Mouse (Mus musculus) skeletal muscle tissue, adult 2 months (tissue): ENCODE data around the gene Macrod2.

Experiments used
- DNase-seq: peaks from one replicate; pipeline ENCODE4 v3.0.0-alpha.2; 2012; ENCODE audit warnings: low read depth, low spot score

The Macrod2 gene

GRCm38 (mm10) chr2:141617721-141618120 is 1222.6 kb downstream of the Macrod2 start:
- no peak for DNase-seq

- no peak for DNase-seq
These were observed 1223.1 kb downstream of the Macrod2 start for GRCm38 (mm10) chr2:141618257-141618656.

GRCm38 (mm10) chr2:141664051-141664450 is 1268.9 kb downstream of the Macrod2 start:
- no peak for DNase-seq

GRCm38 (mm10) chr2:141672814-141673213 is 1277.7 kb downstream of the Macrod2 start:
- no peak for DNase-seq

GRCm38 (mm10) chr2:141673405-141673804 is 1278.3 kb downstream of the Macrod2 start:
- DNase-seq: no peak

- no peak for DNase-seq
These were observed 1302.4 kb downstream of the Macrod2 start for GRCm38 (mm10) chr2:141697541-141697940.

- no peak for DNase-seq
These were observed 1303.2 kb downstream of the Macrod2 start for GRCm38 (mm10) chr2:141698320-141698719.

- DNase-seq: no peak
These were observed 1305.8 kb downstream of the Macrod2 start for GRCm38 (mm10) chr2:141700759-141701452.

GRCm38 (mm10) chr2:141711785-141712184 is 1316.7 kb downstream of the Macrod2 start:
- DNase-seq: no peak

GRCm38 (mm10) chr2:141712265-141712664 is 1317.2 kb downstream of the Macrod2 start:
- DNase-seq: no peak

- no peak for DNase-seq
These were observed 1320.0 kb downstream of the Macrod2 start for GRCm38 (mm10) chr2:141715061-141715460.

GRCm38 (mm10) chr2:141722531-141722930 is 1327.4 kb downstream of the Macrod2 start:
- DNase-seq: no peak

- no peak for DNase-seq
These were observed 1333.9 kb downstream of the Macrod2 start for GRCm38 (mm10) chr2:141728998-141729397.

- DNase-seq: no peak
These were observed 1341.8 kb downstream of the Macrod2 start for GRCm38 (mm10) chr2:141736685-141737456.

- DNase-seq: no peak
These were observed 1343.6 kb downstream of the Macrod2 start for GRCm38 (mm10) chr2:141738702-141739101.

GRCm38 (mm10) chr2:141740318-141740717 is 1345.2 kb downstream of the Macrod2 start:
- no peak for DNase-seq

- no peak for DNase-seq
These were observed 1405.1 kb downstream of the Macrod2 start for GRCm38 (mm10) chr2:141800236-141800635.

GRCm38 (mm10) chr2:141800909-141801308 is 1405.8 kb downstream of the Macrod2 start:
- no peak for DNase-seq

- no peak for DNase-seq
These were observed 1421.2 kb downstream of the Macrod2 start for GRCm38 (mm10) chr2:141816266-141816665.

- no peak for DNase-seq
These were observed 1422.6 kb downstream of the Macrod2 start for GRCm38 (mm10) chr2:141817546-141818180.

- DNase-seq: no peak
These were observed 1425.7 kb downstream of the Macrod2 start for GRCm38 (mm10) chr2:141820795-141821194.
